Mouse (Mus musculus) layer of hippocampus, adult 18-20 months (tissue): Measurements from ENCODE around the gene Ipmk. TPM values are rescaled to one million over a fixed set of nuclear protein-coding genes. Genes with fewer than 3 reads are reported as not detected.
"Not testable (repeated sequence)": the region's sequence is repeated elsewhere in the genome, so short reads cannot be mapped to it uniquely, and the experiment has no call there.

Experiments
- DNase-seq, 2 experiments: peaks; one replicate each; pipeline ENCODE4 v3.0.0; 2022; ENCODE audit warnings: low spot score in 2 of 2
- total RNA-seq, 2 experiments: library from RNA; stranded (reverse); gene quantifications; 2 replicates each; pipeline ENCODE4 v1.2.3; 2021

The Ipmk gene
- total RNA-seq, 2 experiments from 2014 or later: 42.7 to 44.3 TPM

- DNase-seq: no peak
Measured at GRCm38 (mm10) chr10:71413401-71413800, 65.8 kb downstream of the Ipmk start.

- DNase-seq: no peak
Measured at GRCm38 (mm10) chr10:71421531-71421930, 74.0 kb downstream of the Ipmk start.

- peak; percentile 30 to 80 for DNase-seq
Measured at GRCm38 (mm10) chr10:71422047-71423037, 74.8 kb downstream of the Ipmk start.

GRCm38 (mm10) chr10:71426740-71427139 lies 79.2 kb downstream of the Ipmk start:
- no peak for DNase-seq

- DNase-seq: no peak
Measured at GRCm38 (mm10) chr10:71427381-71427780, 79.8 kb downstream of the Ipmk start.

GRCm38 (mm10) chr10:71428246-71428864 lies 80.8 kb downstream of the Ipmk start:
- no peak for DNase-seq

- no peak for DNase-seq
Measured at GRCm38 (mm10) chr10:71430661-71431060, 83.1 kb downstream of the Ipmk start.

- DNase-seq: no peak
Measured at GRCm38 (mm10) chr10:71443086-71443485, 95.5 kb downstream of the Ipmk start.

- no peak for DNase-seq
Measured at GRCm38 (mm10) chr10:71447661-71448060, 100.1 kb downstream of the Ipmk start.

- no peak for DNase-seq
Measured at GRCm38 (mm10) chr10:71448284-71448683, 100.7 kb downstream of the Ipmk start.

- no peak for DNase-seq
Measured at GRCm38 (mm10) chr10:71455355-71455754, 107.8 kb downstream of the Ipmk start.

- DNase-seq: not testable (repeated sequence)
Measured at GRCm38 (mm10) chr10:71462371-71462770, 114.8 kb downstream of the Ipmk start.

GRCm38 (mm10) chr10:71464417-71464816 lies 116.9 kb downstream of the Ipmk start:
- DNase-seq: no peak

- DNase-seq: no peak
Measured at GRCm38 (mm10) chr10:71468315-71468714, 120.8 kb downstream of the Ipmk start.

- no peak for DNase-seq
Measured at GRCm38 (mm10) chr10:71469751-71470150, 122.2 kb downstream of the Ipmk start.

- no peak for DNase-seq
Measured at GRCm38 (mm10) chr10:71472033-71472432, 124.5 kb downstream of the Ipmk start.

- DNase-seq: no peak
Measured at GRCm38 (mm10) chr10:71473590-71473989, 126.0 kb downstream of the Ipmk start.

GRCm38 (mm10) chr10:71476471-71477080 lies 129.0 kb downstream of the Ipmk start:
- DNase-seq: no peak

- DNase-seq: no peak
Measured at GRCm38 (mm10) chr10:71477147-71477546, 129.6 kb downstream of the Ipmk start.

- DNase-seq: peak; percentile 58 to 88
Measured at GRCm38 (mm10) chr10:71479700-71480325, 132.2 kb downstream of the Ipmk start.
